Mouse (Mus musculus) T-helper 2 cell (primary cell): ENCODE data around the gene Sv2b.

Experiments
- in situ Hi-C: fragments of 300-600 bp; cut with MboI, MseI; formaldehyde crosslinking; loops from one replicate; pipeline ENCODE4 v1.15.1; 2025; ENCODE audit warnings: high pct_unique_total_duplicates

Gene Sv2b

DNA sequence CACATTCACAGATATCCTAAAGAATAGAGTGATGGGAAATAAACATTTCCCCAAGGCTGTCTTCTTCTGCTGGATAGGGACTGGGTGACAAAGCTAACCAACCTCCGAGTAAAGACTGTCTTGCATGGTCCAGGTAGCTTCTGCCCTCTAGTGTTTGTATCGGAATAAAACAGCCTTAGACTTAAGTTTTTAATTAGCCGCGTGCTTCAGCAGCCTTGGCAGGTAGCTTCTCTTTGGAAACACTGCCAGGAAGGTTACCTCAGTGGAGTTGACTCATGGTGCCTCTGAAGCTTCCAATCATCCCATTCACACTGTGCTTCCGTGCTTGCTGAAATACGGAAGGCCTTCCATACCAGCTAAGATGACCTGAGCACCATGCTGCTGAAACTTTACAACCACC, 198.4 kb downstream of the Sv2b start:
- in situ Hi-C loops, result loop anchor here (25.0 kb wide), 1 partner anchor 748 kb away; no protein-coding TSS in a partner anchor

GRCm38 (mm10) chr7:75107441-75107840, 201.6 kb downstream of the Sv2b start:
- in situ Hi-C loops, result loop anchor here (25.0 kb wide), 1 partner anchor 745 kb away; no protein-coding TSS in a partner anchor

- in situ Hi-C loops, result loop anchor here (25.0 kb wide), 1 partner anchor 742 kb away; no protein-coding TSS in a partner anchor
These were observed 205.2 kb downstream of the Sv2b start for GRCm38 (mm10) chr7:75103900-75104299.

GRCm38 (mm10) chr7:75102536-75103332, 206.3 kb downstream of the Sv2b start:
- in situ Hi-C loops, result loop anchor here (25.0 kb wide), 1 partner anchor 740 kb away; no protein-coding TSS in a partner anchor

DNA sequence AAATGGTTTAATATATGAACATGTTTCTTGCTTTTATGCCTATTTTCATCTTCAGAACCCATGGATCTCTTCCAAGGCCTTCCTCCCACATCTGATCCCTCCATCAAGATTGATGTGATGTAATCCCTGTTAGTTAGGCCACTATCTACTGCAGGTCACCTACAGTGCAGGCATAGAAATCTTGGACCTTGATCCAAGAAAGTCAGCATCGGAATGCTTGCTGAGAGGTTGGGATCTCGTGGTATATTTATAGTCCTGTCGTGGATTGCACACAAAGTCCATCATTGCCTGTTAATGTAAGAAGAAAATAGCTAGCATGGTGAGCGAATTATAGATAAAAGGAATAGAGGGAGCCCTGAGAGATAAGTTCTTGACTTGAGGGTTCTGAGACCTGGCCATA, 223.6 kb downstream of the Sv2b start:
- in situ Hi-C loops, result no loop called here

DNA sequence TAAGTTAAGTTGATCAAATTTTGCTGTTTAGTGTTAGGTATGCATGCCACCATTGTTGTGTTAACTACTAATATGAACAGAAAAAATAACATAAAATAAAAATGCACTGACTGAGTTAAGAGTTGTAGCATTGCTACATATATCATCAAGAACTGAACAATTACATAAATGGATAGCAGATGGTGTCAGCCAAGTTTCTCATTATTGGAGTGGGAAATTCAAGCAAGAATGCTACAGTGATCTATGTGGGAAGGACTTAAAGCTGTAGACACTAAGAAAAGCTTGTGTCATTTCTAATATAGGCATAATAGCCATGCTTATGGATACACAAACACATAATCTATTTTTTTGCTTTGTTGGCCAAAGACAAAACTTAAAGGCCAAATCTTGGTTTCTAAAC, 228.9 kb downstream of the Sv2b start:
- in situ Hi-C loops, result no loop called here

DNA sequence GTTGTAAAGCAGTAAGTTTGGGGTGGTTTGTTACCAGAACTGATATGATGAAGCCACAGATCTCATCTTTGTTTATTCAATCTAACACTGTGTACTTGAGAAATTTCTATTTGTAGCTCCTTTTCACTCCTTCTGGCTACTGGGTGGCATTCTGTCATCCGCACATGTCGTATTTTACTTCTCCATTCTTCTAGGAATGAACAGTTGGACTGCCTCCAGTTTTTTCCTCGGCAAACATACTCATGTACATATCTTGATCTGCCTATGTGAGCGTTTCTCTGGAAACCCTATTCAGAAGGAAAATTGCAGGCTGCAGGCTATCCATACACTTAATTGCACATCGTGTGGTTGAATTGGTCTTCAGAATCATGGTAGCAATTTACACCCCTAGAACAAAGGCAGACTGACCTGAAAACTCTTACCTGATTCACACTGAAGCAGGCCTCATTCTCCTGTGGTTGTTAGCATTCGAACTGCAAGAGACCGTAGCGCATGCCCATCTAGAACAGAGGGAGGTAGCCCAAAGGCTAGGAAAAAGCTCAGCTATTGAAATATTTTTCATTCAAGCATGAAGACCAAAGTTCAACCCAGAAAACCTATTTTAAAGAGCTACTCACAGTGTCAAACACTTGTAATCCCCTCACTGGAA, 231.4 kb downstream of the Sv2b start:
- in situ Hi-C loops, result no loop called here
